In genomic region chr14:86215711-86216110, GRCm38 (mm10) we compare ENCODE assay signal across 30 mouse cellular contexts.
"Had no signal": no experiment of that assay in that cellular context is flagged by ENCODE, and none has a peak within 500 bp of the region (broad histone marks: within the 10 kb centered on the region; RNA-seq: fewer than 3 reads in every experiment).

No protein-coding gene starts in this region.

- H3K27me3 ChIP-seq: heart, embryonic 13.5 days; heart, embryonic 15.5 days; hindbrain, embryonic 12.5 days; intestine, embryonic 15.5 days; kidney, embryonic 15.5 days; limb, embryonic 12.5 days; liver, embryonic 13.5 days; liver, embryonic 15.5 days had no signal

- DNase-seq: gastrocnemius, postnatal 14 days; gastrocnemius, postnatal 36 days; heart, adult 18-20 months; heart, postnatal 14 days; heart, postnatal 36 days; kidney, adult 18-20 months; kidney, adult 9 months; kidney, postnatal 14 days; kidney, postnatal 36 days; layer of hippocampus, adult 9-11 months; layer of hippocampus, postnatal 36 days; liver; liver, embryonic 13.5 days had no signal

- ATAC-seq: hindbrain, embryonic 16.5 days; inflammation-experienced regulatory T-cells, adult 6 months; intestine, embryonic 15.5 days; intestine, postnatal 0 days had no signal

- H3K27ac ChIP-seq: heart, embryonic 13.5 days; heart, embryonic 15.5 days; hindbrain, embryonic 10.5 days; hindbrain, embryonic 12.5 days; hindbrain, embryonic 14.5 days; intestine, embryonic 15.5 days; kidney, embryonic 15.5 days; kidney, postnatal 0 days; left cerebral cortex, adult 2 months; limb, embryonic 10.5 days; limb, embryonic 12.5 days; liver, embryonic 13.5 days; liver, embryonic 15.5 days had no signal

- H3K4me1 ChIP-seq: heart, embryonic 13.5 days; heart, embryonic 15.5 days; hindbrain, embryonic 10.5 days; hindbrain, embryonic 12.5 days; intestine, embryonic 15.5 days; kidney, embryonic 15.5 days; limb, embryonic 10.5 days; limb, embryonic 12.5 days; liver, embryonic 13.5 days; liver, embryonic 15.5 days had no signal

- H3K36me3 ChIP-seq: heart, embryonic 13.5 days; heart, embryonic 15.5 days; hindbrain, embryonic 10.5 days; hindbrain, embryonic 12.5 days; intestine, embryonic 15.5 days; kidney, embryonic 15.5 days; limb, embryonic 10.5 days; limb, embryonic 12.5 days; liver, embryonic 13.5 days; liver, embryonic 15.5 days had no signal

- H3K9ac ChIP-seq: heart, embryonic 13.5 days; heart, embryonic 15.5 days; hindbrain, embryonic 12.5 days; hindbrain, embryonic 14.5 days; intestine, embryonic 15.5 days; kidney, embryonic 15.5 days; limb, embryonic 12.5 days; liver, embryonic 13.5 days; liver, embryonic 15.5 days had no signal

- H3K4me3 ChIP-seq: heart, embryonic 13.5 days; heart, embryonic 15.5 days; hindbrain, embryonic 10.5 days; hindbrain, embryonic 12.5 days; intestine, embryonic 15.5 days; kidney, embryonic 15.5 days; left cerebral cortex, adult 2 months; limb, embryonic 10.5 days; limb, embryonic 12.5 days; liver, embryonic 13.5 days; liver, embryonic 15.5 days had no signal

- H3K4me2 ChIP-seq: heart, embryonic 11.5 days; heart, embryonic 13.5 days; heart, embryonic 15.5 days; hindbrain, embryonic 12.5 days; hindbrain, embryonic 14.5 days; intestine, embryonic 15.5 days; kidney, embryonic 15.5 days; limb, embryonic 12.5 days; liver, embryonic 11.5 days; liver, embryonic 13.5 days; liver, embryonic 15.5 days had no signal

- H3K9me3 ChIP-seq: heart, embryonic 13.5 days; heart, embryonic 15.5 days; hindbrain, embryonic 10.5 days; hindbrain, embryonic 12.5 days; intestine, embryonic 15.5 days; kidney, embryonic 15.5 days; limb, embryonic 10.5 days; limb, embryonic 12.5 days; liver, embryonic 13.5 days; liver, embryonic 15.5 days had no signal
